Mouse (Mus musculus) T-helper 17 cell (primary cell): ENCODE data around the gene P2rx2.

Experiments used
- in situ Hi-C, 2 experiments: fragments of 300-600 bp; cut with MboI, MseI; formaldehyde crosslinking; loops; 1 replicate in 1 of 2; 2 replicates in 1 of 2; pipeline ENCODE4 v1.15.1; 2025; ENCODE audit warnings: high pct_unique_total_duplicates in 2 of 2

Gene P2rx2

GRCm38 (mm10) chr5:110338792-110339191 lies 4.2 kb downstream of the P2rx2 start:
- in situ Hi-C loops = no loop called here

DNA sequence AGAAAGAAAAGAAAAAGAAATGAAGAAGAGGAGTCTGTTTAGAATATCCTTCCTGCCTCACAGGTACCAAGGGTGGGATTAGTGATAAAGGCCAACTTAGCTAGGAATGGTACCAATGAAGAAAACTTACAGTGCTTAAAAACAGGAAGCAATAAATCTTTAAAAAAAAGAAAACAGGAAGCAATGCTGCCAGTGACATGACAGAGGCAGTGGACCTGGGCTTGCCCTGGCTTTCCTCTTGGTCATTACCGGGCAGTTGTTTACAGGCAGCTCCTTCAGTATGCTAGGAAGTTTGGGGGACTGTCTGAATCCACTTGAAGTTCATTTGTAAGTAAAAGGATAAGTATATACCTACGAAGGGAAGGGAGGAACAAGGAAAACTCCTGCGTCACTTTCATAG lies 12.5 kb downstream of the P2rx2 start:
- in situ Hi-C loops = no loop called here

GRCm38 (mm10) chr5:110313127-110313526 lies 29.9 kb downstream of the P2rx2 start:
- in situ Hi-C loops = no loop called here

GRCm38 (mm10) chr5:110308861-110309260 lies 34.2 kb downstream of the P2rx2 start:
- in situ Hi-C loops = no loop called here

- in situ Hi-C loops = no loop called here
Measured at GRCm38 (mm10) chr5:110300591-110300990, 42.4 kb downstream of the P2rx2 start.

- in situ Hi-C loops = loop anchor here in 1 of 2 experiments (25.0 kb wide), 1 partner anchor 1684 kb away; no protein-coding TSS in a partner anchor
Measured at GRCm38 (mm10) chr5:110296637-110297036, 46.4 kb downstream of the P2rx2 start.

GRCm38 (mm10) chr5:110291649-110292048 lies 51.4 kb downstream of the P2rx2 start:
- in situ Hi-C loops = loop anchor here in 1 of 2 experiments (25.0 kb wide), 1 partner anchor 1679 kb away; no protein-coding TSS in a partner anchor
